Mouse (Mus musculus) kidney, adult 2 months (tissue): ENCODE data around the gene Wbp4.

Experiments used
- CTCF ChIP-seq: fragments of 200-500 bp; conservative IDR thresholded peaks from 2 replicates; pipeline ENCODE4 v1.5.1; 2011; ENCODE audit warnings: low read depth, mild to moderate bottlenecking, control low read depth, low read length, moderate library complexity, mixed read lengths; ENCODE audit not compliant: insufficient read depth, insufficient read length
- POLR2A ChIP-seq: fragments of 200-500 bp; IDR thresholded peaks from one replicate; pipeline ENCODE4 v1.6.1; 2011; ENCODE audit warnings: low read depth, low read length, control low read depth

- TF ChIP-seq CTCF (no peak), POLR2A (no peak)
Measured at GRCm38 (mm10) chr14:79489150-79489549, 7.8 kb upstream of the Wbp4 start.
